Mouse (Mus musculus) liver, adult 2 months (tissue): ENCODE data around the gene Hspa5.

ENCODE experiments used
- CTCF ChIP-seq: fragments of 200-500 bp; IDR thresholded peaks from 2 replicates; pipeline ENCODE4 v1.5.1; 2011; ENCODE audit warnings: low read depth, low read length, control low read depth
- POLR2A ChIP-seq: fragments of 200-500 bp; IDR thresholded peaks from 2 replicates; pipeline ENCODE4 v1.6.1; 2011; ENCODE audit warnings: low read length, control low read depth; ENCODE audit not compliant: insufficient read depth; ENCODE audit errors: extremely low read depth

- TF ChIP-seq CTCF (no peak), POLR2A (no peak)
These were observed 33.0 kb downstream of the Hspa5 start for GRCm38 (mm10) chr2:34804815-34805214.
